Mouse (Mus musculus) layer of hippocampus, postnatal 36 days (tissue): ENCODE data around the gene Tmem87b. TPM values are rescaled to one million over a fixed set of nuclear protein-coding genes. Genes with fewer than 3 reads are reported as not detected.

Experiments used
- DNase-seq, 2 experiments: peaks; one replicate each; pipeline ENCODE4 v3.0.0; 2022
- total RNA-seq, 2 experiments: library from RNA; stranded (reverse); gene quantifications; 2 replicates each; pipeline ENCODE4 v1.2.3; 2021

Gene Tmem87b
- total RNA-seq, 2 experiments from 2014 or later: 34.7 to 36.1 TPM

GRCm38 (mm10) chr2:128892180-128892721, 74.3 kb downstream of the Tmem87b start:
- no peak for DNase-seq

GRCm38 (mm10) chr2:128902843-128903242, 84.9 kb downstream of the Tmem87b start:
- no peak for DNase-seq

GRCm38 (mm10) chr2:128903661-128904060, 85.7 kb downstream of the Tmem87b start:
- DNase-seq: no peak

Other genes starting within 250 kb of the Tmem87b start
- gene Spdye4c, start 226.9 kb upstream of the Tmem87b start, total RNA-seq: not detected
- gene Anapc1, start 130.7 kb upstream of the Tmem87b start, total RNA-seq: 10 to 100 TPM; 63.0 to 71.0 TPM
- gene Mertk, start 119.2 kb upstream of the Tmem87b start, total RNA-seq: 10 to 100 TPM; 26.2 to 44.1 TPM
- gene Fbln7, start 44.9 kb downstream of the Tmem87b start, total RNA-seq: under 1 TPM; 0.72 to 0.91 TPM
- gene Zc3h8, start 126.0 kb downstream of the Tmem87b start, total RNA-seq: 1 to 10 TPM; 5.8 to 6.0 TPM
- gene Zc3h6, start 149.3 kb downstream of the Tmem87b start, total RNA-seq: 10 to 100 TPM; 15.6 to 17.2 TPM
- gene Gm10762, start 149.6 kb downstream of the Tmem87b start, total RNA-seq: 1 to 10 TPM; 3.2 to 4.9 TPM
- gene Vinac1, start 230.1 kb downstream of the Tmem87b start, total RNA-seq: under 1 TPM in 1 of 2 experiments, not detected in 1; 0.07 TPM
- 10 to 100 TPM; 32.2 to 33.4 TPM for gene Ttl, start 247.8 kb downstream of the Tmem87b start, total RNA-seq